Mouse (Mus musculus) heart, adult 2 months (tissue): ENCODE results near the gene Ubac2.

ENCODE experiments used
- CTCF ChIP-seq: fragments of 200-600 bp; IDR thresholded peaks from 2 replicates; pipeline ENCODE4 v1.8.1; 2022; ENCODE audit warnings: antibody characterized with exemption, mild to moderate bottlenecking, moderate library complexity
- EP300 ChIP-seq: fragments of 200-500 bp; IDR thresholded peaks from 2 replicates; pipeline ENCODE4 v1.6.1; 2011; ENCODE audit warnings: low read depth, low read length, control low read depth; ENCODE audit not compliant: insufficient read depth

GRCm38 (mm10) chr14:122009502-122009901 lies 131.1 kb downstream of the Ubac2 start:
- TF ChIP-seq EP300 (no peak), CTCF (no peak)
